Mouse (Mus musculus) heart, adult 18-20 months (tissue): ENCODE results near the gene Obp2a. TPM values are rescaled to one million over a fixed set of nuclear protein-coding genes. Genes with fewer than 3 reads are reported as not detected.
"Not testable (repeated sequence)": the region's sequence is repeated elsewhere in the genome, so short reads cannot be mapped to it uniquely, and the experiment has no call there.

Source experiments
- DNase-seq, 2 experiments: peaks; one replicate each; pipeline ENCODE4 v3.0.0; 2021 to 2022; ENCODE audit warnings: mixed read lengths in 1 of 2
- total RNA-seq, 2 experiments: library from RNA; stranded (reverse); gene quantifications; 2 replicates each; pipeline ENCODE4 v1.2.3; 2021

The Obp2a gene
- total RNA-seq, 2 experiments from 2014 or later = not detected

DNA sequence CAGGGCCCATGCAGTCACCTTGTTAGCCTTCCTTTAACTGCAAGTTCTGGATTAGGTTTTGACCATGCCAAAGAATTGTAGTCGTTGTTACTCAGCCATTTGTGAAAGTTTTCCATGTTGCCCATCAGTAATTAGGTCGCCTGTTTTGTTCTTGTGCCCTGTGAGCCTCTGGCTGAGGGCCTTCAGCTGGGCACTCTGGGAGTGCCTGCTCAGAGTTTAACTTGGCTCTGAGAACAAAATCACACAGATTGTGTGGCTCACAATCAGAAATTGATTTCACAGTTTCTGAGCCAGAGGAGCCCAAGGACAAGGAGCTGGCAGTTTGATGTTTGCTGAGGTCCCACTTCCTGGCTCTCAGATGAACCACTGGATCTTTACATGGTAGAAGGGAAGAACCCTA lies 9.9 kb downstream of the Obp2a start:
- DNase-seq = not testable (repeated sequence)

DNA sequence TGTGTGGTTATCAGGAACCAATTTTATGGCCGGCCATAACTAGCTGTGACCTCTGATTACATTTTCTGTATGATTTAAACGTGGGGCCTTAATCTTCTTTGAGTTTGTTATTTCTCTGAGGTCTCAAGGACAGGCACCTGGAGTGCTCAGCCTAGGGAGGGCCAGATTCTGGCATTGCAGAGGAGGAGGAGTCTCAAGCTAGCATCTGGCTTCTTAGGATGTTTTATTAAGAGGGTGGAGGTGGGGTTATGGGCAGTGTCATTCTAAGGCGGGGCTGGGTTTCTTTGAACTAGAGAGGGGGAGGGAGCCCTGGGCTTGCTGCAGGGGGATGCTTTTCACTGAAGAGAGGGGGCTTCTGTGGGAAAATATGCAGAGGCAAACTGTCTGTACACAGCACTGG lies 11.8 kb downstream of the Obp2a start:
- DNase-seq = not testable (repeated sequence)

DNA sequence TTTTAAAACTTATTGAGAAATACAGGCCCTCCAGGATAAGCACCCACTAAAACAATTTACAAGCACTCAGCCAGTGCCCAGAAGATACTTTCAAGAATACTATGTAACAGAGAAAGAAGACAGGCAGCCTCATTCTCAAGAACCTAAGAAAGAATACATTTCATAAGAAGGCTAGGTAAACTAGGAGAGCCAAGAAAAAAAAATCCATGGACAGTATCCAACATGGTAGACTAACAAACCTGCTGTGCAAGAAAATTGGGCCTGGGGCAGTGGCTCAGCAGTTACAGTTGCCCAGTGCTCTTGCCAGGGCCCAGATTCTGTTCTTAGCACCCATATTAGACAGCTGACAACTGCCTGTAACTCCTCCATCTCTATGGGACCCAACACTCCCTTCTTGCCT lies 17.4 kb downstream of the Obp2a start:
- no peak for DNase-seq

- DNase-seq = no peak
These were observed 33.5 kb downstream of the Obp2a start for GRCm38 (mm10) chr2:25733199-25733930.

GRCm38 (mm10) chr2:25736709-25737108 lies 36.9 kb downstream of the Obp2a start, which contains the start of gene Obp2b:
Gene Obp2b, plus strand, starts transcription at chr2:25737009.
- DNase-seq = not testable (repeated sequence)

- DNase-seq = no peak
These were observed 41.8 kb downstream of the Obp2a start for GRCm38 (mm10) chr2:25741671-25742070.

Other genes starting within 250 kb of the Obp2a start
- gene Clic3, start 243.2 kb upstream of the Obp2a start, total RNA-seq = 1 to 10 TPM in 1 of 2 experiments, under 1 TPM in 1; 0.82 to 1.7 TPM
- gene Paxx, start 238.9 kb upstream of the Obp2a start, total RNA-seq = 10 to 100 TPM; 22.6 to 28.7 TPM
- gene Ptgds, start 230.0 kb upstream of the Obp2a start, total RNA-seq = 100 to 1,000 TPM; 450 to 656 TPM
- not detected for gene Lcn12, start 206.1 kb upstream of the Obp2a start, total RNA-seq
- gene Fbxw5, start 199.3 kb upstream of the Obp2a start, total RNA-seq = 10 to 100 TPM; 82.0 to 93.6 TPM
- 1 to 10 TPM; 1.1 to 2.3 TPM for gene C8g, start 198.3 kb upstream of the Obp2a start, total RNA-seq
- 10 to 100 TPM; 15.7 to 17.6 TPM for gene Traf2, start 153.1 kb upstream of the Obp2a start, total RNA-seq
- 100 to 1,000 TPM; 223 to 241 TPM for gene Edf1, start 142.2 kb upstream of the Obp2a start, total RNA-seq
- 1 to 10 TPM in 1 of 2 experiments, under 1 TPM in 1; 0.55 to 1.4 TPM for gene Mamdc4, start 125.2 kb upstream of the Obp2a start, total RNA-seq
- 10 to 100 TPM; 55.9 to 72.5 TPM for gene Phpt1, start 124.8 kb upstream of the Obp2a start, total RNA-seq
- under 1 TPM; 0.10 to 0.46 TPM for gene Ajm1, start 118.3 kb upstream of the Obp2a start, total RNA-seq
- gene Rabl6, start 91.5 kb upstream of the Obp2a start, total RNA-seq = 10 to 100 TPM; 63.5 to 63.8 TPM
- not detected for gene Ccdc183, start 82.4 kb upstream of the Obp2a start, total RNA-seq
- gene Tmem141, start 78.0 kb upstream of the Obp2a start, total RNA-seq = 10 to 100 TPM; 33.9 to 37.9 TPM
- gene Fcna, start 72.0 kb upstream of the Obp2a start, total RNA-seq = 1 to 10 TPM; 7.1 to 8.1 TPM
- gene Lcn8, start 46.9 kb upstream of the Obp2a start, total RNA-seq = under 1 TPM; 0.64 to 0.72 TPM
- gene Lcn5, start 42.1 kb upstream of the Obp2a start, total RNA-seq = not detected
- gene Lcn6, start 23.3 kb upstream of the Obp2a start, total RNA-seq = not detected
- gene Lcn10, start 17.3 kb upstream of the Obp2a start, total RNA-seq = not detected
- gene Bmyc, start 6.7 kb downstream of the Obp2a start, total RNA-seq = 10 to 100 TPM; 16.9 to 18.3 TPM
- not detected for gene Obp2b, start 37.0 kb downstream of the Obp2a start, total RNA-seq
- not detected for gene Lcn3, start 65.5 kb downstream of the Obp2a start, total RNA-seq
- not detected for gene Lcn11, start 77.0 kb downstream of the Obp2a start, total RNA-seq
- gene Gm13539, start 82.2 kb downstream of the Obp2a start, total RNA-seq = not detected
- gene Glt6d1, start 115.8 kb downstream of the Obp2a start, total RNA-seq = not detected
- not detected for gene Lcn9, start 123.1 kb downstream of the Obp2a start, total RNA-seq
- not detected for gene Sohlh1, start 147.2 kb downstream of the Obp2a start, total RNA-seq
- under 1 TPM; 0.21 to 0.25 TPM for gene Kcnt1, start 163.7 kb downstream of the Obp2a start, total RNA-seq